Mouse (Mus musculus) stomach, embryonic 16.5 days (tissue): ENCODE results near the gene Tvp23a. TPM values are rescaled to one million over a fixed set of nuclear protein-coding genes. Genes with fewer than 3 reads are reported as not detected.
A peak's percentile ranks its signal among the peaks of the same experiment; 100 is the strongest.

Source experiments
- ATAC-seq: fragments of 200-750 bp; cut with Nextera tagmentation; 2 replicates; pipeline ENCODE4 v1.8.0; 2017; ENCODE audit warnings: moderate number of reproducible peaks, moderate TSS enrichment; ENCODE audit not compliant: insufficient read depth, low FRiP score
- H3K27ac ChIP-seq: fragments of 300-500 bp; sonication (generic); 2 replicates; pipeline ENCODE4 v1.5.1; 2014; ENCODE audit warnings: low read length
- H3K27me3 ChIP-seq: fragments of 300-500 bp; sonication (generic); 2 replicates; pipeline ENCODE4 v1.6.1; 2014; ENCODE audit warnings: low read length, control low read depth, mixed read lengths; ENCODE audit not compliant: control insufficient read depth, insufficient read depth
- H3K36me3 ChIP-seq: fragments of 300-500 bp; sonication (generic); 2 replicates; pipeline ENCODE4 v1.6.1; 2014; ENCODE audit warnings: low read length; ENCODE audit not compliant: control insufficient read depth, insufficient read depth
- H3K4me1 ChIP-seq: fragments of 300-500 bp; sonication (generic); 2 replicates; pipeline ENCODE4 v1.6.1; 2014; ENCODE audit warnings: low read length, control low read depth, mixed read lengths; ENCODE audit not compliant: control insufficient read depth, insufficient read depth
- H3K4me2 ChIP-seq: fragments of 300-500 bp; sonication (generic); 2 replicates; pipeline ENCODE4 v1.6.1; 2014; ENCODE audit warnings: low read depth, low read length, mixed read lengths
- H3K4me3 ChIP-seq: fragments of 300-500 bp; sonication (generic); replicated peaks from 2 replicates; pipeline ENCODE4 v1.5.1; 2014; ENCODE audit warnings: mild to moderate bottlenecking, low read length
- H3K9ac ChIP-seq: fragments of 300-500 bp; sonication (generic); 2 replicates; pipeline ENCODE4 v1.6.1; 2014; ENCODE audit warnings: low read length
- H3K9me3 ChIP-seq: fragments of 300-500 bp; sonication (generic); replicated peaks from 2 replicates; pipeline ENCODE4 v1.6.1; 2016; ENCODE audit warnings: low read length, control low read depth; ENCODE audit not compliant: control insufficient read depth
- WGBS: fragments of 180-500 bp; shearing (Covaris S2); extraction: QIAGEN DNeasy Blood & Tissue Kit; methylation state at CpG from one replicate; pipeline ENCODE4 v1.1.7; 2014; 5-methylcytosine and 5-hydroxymethylcytosine counted together
- polyA plus RNA-seq: library from polyadenylated mRNA; unstranded; fragments of >200 nt; fragmentation: Nextera tagmentation; extraction: Ambion mirVana; gene quantifications from 2 replicates; pipeline ENCODE4 v1.2.1, GENCODE M21; 2015

Tvp23a gene
- polyA plus RNA-seq, 1 experiment from 2014 or later: 9.1 TPM

DNA sequence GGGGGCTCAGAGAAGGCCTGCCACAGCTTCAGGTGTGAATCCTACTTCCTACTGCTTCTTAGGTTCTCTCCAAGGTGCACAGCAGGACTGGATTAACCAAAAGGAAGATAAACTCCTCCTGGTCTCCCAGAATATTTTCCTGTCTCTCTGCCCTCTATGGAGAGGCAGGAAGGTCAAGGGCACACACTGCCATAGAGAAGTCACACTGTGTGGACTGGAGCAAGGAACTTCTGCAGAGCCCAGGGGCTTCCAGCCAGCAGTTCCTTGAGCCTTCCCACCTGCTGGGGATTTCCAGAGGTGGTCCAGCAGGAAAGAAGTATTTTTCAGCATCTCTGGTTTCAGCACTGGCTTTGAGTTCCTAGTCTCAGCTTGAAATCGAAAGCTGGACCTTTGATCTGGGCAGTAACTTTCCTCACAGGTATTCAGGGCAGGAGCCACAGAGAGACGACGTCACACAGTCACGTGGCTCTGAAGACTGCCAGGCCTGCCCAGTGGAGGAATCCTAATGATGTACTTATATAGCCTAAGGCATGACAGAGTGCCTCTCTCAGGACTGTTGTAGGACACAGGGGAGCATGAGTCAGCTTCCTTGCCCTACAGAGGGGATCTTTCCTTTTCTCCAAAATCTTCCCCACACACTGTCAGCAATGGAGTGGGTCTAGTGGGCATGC, 18.0 kb upstream of the Tvp23a start:
- no peaks in the 10 kb centered on the region for H3K4me1 ChIP-seq

DNA sequence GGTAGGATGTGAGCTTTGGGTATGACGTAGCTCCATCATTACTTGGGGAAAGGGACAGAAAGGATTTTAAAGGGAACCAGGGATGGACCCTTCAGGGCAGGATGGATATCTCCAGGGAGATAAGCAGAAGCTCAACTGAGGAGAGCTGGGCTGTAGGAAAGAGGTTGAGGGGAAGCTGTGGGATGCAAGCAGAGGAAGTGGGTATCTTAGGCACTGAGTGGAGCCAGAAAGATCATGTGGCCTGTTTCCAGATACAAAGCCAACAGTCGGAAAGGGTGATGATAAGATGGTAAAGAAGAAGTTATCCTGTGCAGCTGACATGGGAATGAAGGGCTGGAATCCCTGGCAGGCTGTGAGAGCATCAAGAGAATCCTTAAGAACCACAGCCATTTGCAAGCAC, 14.0 kb upstream of the Tvp23a start:
- Histone ChIP-seq H3K9me3 (no peaks in the 10 kb centered on the region), H3K4me2 (no peak overlapping the region), H3K36me3 (no peaks in the 10 kb centered on the region), H3K27me3 (no peaks in the 10 kb centered on the region), H3K4me1 (no peaks in the 10 kb centered on the region), H3K4me3 (no peak overlapping the region), H3K27ac (no peak overlapping the region), H3K9ac (no peak overlapping the region)
- ATAC-seq: no peak
- 73% methylated on average over 2 of the region's 2 CpGs for WGBS

More for the DNA sequence above, 18.0 kb upstream of the Tvp23a start:
- H3K27me3 ChIP-seq: no peaks in the 10 kb centered on the region
- no peak overlapping the region for H3K4me2 ChIP-seq
- H3K27ac ChIP-seq: no peak overlapping the region
- WGBS: 15% methylated on average over 4 of the region's 4 CpGs
- no peaks in the 10 kb centered on the region for H3K36me3 ChIP-seq
- H3K9me3 ChIP-seq: no peaks in the 10 kb centered on the region
- no peak overlapping the region for H3K9ac ChIP-seq
- ATAC-seq: no peak
- H3K4me3 ChIP-seq: no peak overlapping the region

DNA sequence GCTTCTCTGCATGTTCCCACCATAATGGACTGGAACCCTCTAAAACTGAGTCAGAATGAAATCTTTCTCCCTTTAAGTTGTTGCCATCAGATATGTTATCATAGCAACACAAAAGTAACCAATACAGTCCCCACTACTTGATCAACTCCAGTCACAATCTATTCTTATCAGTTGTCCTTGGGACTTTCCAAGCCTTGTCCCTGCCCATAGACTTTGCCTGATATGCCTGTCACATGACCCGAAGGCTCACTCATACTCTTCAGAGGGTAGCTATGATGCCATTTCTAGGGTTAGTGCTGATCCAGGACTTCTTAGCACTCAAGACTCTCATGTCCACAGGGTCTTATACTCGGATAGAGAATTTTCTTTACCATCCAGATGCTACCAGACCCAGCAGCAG, 13.0 kb upstream of the Tvp23a start:
- Histone ChIP-seq H3K36me3 (no peaks in the 10 kb centered on the region), H3K9me3 (no peaks in the 10 kb centered on the region), H3K4me2 (no peak overlapping the region), H3K27me3 (no peaks in the 10 kb centered on the region), H3K4me3 (no peak overlapping the region), H3K4me1 (no peaks in the 10 kb centered on the region), H3K9ac (no peak overlapping the region), H3K27ac (no peak overlapping the region)
- no peak for ATAC-seq
- 67% methylated on average over 2 of the region's 2 CpGs for WGBS

DNA sequence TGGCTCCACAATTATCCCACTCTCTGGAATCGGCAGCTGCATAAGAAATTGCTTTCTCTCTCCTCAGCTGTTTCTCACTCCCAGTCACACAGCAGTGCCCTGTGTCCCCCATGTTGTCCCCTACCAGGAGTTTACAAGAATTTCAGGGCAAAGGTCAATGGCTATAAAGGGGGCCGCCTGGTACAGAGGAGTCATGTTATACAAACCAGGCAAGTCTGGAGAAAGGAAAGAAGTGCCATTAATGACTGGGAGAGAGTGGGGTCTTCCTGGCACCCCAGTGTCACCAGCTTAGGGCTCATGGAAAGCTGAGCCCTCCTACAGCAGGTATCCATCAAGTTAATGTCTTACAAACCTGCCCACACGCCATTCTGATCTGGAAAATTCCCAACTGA, 7.4 kb upstream of the Tvp23a start:
- H3K9me3 ChIP-seq: no peaks in the 10 kb centered on the region
- 34% methylated on average over 3 of the region's 3 CpGs for whole genome bisulfite sequencing
- H3K4me1 ChIP-seq: peaks cover 4% of the 10 kb centered on the region; the same call in 1 of the 2 replicates
- no peak overlapping the region for H3K27ac ChIP-seq
- no peak overlapping the region for H3K4me3 ChIP-seq
- H3K36me3 ChIP-seq: no peaks in the 10 kb centered on the region
- no peak for ATAC-seq
- H3K4me2 ChIP-seq: no peak overlapping the region
- no peak overlapping the region for H3K9ac ChIP-seq
- H3K27me3 ChIP-seq: no peaks in the 10 kb centered on the region

DNA sequence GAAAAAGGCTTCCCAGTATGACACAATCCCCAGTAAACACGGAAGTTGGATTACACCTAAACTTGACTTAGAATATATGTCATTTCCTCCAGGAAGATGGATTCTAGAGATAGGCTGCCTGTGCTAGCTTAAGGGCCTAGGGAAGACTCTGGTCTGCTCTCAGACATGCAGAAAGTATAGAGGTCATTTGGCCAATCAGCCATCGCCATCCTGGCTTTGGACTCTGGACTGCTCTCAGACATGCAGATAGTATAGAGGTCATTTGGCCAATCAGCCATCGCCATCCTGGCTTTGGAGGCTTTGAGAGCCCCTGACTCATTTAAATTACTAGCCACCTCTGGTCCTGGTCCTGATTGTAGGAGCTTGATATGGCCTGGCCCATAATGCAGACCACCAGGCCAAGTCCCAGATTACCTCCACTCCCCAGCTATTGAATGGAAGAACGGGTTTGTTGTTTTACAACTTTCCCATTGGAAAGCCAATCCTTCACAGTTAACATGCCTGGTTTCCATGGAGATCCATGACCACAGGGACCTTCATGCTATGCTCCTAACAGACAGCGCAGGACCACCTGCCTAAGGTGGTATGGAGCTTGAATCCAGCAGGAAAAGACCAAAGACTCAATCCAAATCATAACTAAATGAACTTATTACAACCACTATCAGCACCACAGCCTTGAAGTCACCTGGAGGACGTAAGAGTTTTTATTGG, 6.9 kb upstream of the Tvp23a start:
- Histone ChIP-seq H3K9ac (no peak overlapping the region), H3K4me3 (no peak overlapping the region), H3K27ac (no peak overlapping the region), H3K4me2 (no peak overlapping the region), H3K9me3 (no peaks in the 10 kb centered on the region), H3K27me3 (no peaks in the 10 kb centered on the region), H3K36me3 (no peaks in the 10 kb centered on the region), H3K4me1 (peaks cover 4% of the 10 kb centered on the region; the same call in 1 of the 2 replicates)
- WGBS: 76% methylated on average over 6 of the region's 6 CpGs
- no peak for ATAC-seq

DNA sequence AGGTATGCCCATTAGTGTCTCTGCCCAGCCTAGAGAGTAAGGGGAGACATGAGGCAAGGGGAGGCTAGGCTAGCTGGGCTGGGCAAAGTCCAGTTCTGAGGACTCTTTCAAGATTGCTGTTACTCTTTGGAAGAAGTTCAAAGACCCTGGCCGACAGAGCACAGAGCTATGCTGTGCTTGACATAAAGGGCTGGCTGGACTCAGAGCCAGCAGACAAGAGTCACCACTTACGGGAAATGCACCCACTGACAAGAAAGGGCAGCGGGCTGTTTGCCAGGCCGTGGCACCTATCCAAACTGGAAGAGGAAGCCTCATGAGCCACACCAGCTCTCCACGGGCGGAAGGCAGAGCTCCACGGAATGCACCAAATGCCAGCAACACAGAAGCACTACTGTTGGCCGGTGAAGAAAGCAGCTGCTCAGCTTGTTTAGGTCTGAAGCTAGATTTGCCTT, 5.3 kb upstream of the Tvp23a start:
- no peak overlapping the region for H3K4me2 ChIP-seq
- no peaks in the 10 kb centered on the region for H3K27me3 ChIP-seq
- H3K27ac ChIP-seq: no peak overlapping the region
- peaks cover 4% of the 10 kb centered on the region; the same call in 1 of the 2 replicates for H3K4me1 ChIP-seq
- no peaks in the 10 kb centered on the region for H3K9me3 ChIP-seq
- 54% methylated on average over 8 of the region's 8 CpGs for WGBS
- no peak overlapping the region for H3K9ac ChIP-seq
- H3K4me3 ChIP-seq: no peak overlapping the region
- no peaks in the 10 kb centered on the region for H3K36me3 ChIP-seq
- ATAC-seq: peak; percentile 75; the same call in 1 of the 2 replicates

DNA sequence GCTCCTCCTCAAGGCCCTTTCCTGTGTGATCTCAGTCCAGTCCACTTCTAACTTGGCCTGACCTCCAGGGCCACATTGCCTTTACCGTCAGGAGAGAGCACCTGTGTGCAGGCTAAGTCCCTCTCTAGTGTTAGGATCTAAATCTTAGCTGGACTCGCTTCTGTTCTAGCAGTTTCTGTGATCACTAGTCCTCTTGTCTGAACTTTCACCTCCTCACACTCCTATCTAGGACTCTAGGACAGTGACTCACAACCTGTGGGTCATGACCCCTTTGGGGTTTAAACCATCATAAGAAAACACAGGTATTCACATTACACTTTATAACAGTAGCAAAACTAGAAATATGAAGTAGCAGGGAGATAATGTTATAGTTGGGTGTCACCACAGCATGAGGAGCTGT, 4.7 kb upstream of the Tvp23a start:
- Histone ChIP-seq H3K4me3 (no peak overlapping the region), H3K4me2 (no peak overlapping the region), H3K9me3 (no peaks in the 10 kb centered on the region), H3K27me3 (no peaks in the 10 kb centered on the region), H3K36me3 (no peaks in the 10 kb centered on the region), H3K9ac (no peak overlapping the region), H3K4me1 (peaks cover 4% of the 10 kb centered on the region; the same call in 1 of the 2 replicates), H3K27ac (no peak overlapping the region)
- ATAC-seq: no peak
- 76% methylated on average over 2 of the region's 2 CpGs for WGBS

DNA sequence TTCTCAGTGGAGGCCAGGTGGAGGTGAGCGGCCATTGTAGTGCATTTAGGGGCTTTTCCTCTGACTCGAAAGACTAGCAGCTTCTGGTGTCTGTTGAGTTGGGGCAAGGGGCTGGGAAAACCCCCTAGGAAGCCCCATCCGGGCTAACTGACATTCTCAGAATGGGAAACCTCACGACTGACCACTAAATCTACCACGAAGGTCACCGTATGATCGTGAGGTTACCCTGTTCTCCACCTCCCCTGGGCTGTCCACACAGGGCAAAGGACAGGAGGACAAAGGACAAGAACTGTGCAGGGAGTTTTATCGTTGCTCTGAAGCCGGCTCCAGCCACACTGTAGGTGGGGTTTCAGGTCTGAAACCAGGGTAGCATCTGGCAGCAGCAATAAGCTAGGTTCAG, 1.8 kb upstream of the Tvp23a start:
- H3K9ac ChIP-seq: no peak overlapping the region
- H3K4me1 ChIP-seq: peaks cover 4% of the 10 kb centered on the region; the same call in 1 of the 2 replicates
- no peaks in the 10 kb centered on the region for H3K36me3 ChIP-seq
- no peak overlapping the region for H3K4me3 ChIP-seq
- H3K9me3 ChIP-seq: no peaks in the 10 kb centered on the region
- no peaks in the 10 kb centered on the region for H3K27me3 ChIP-seq
- ATAC-seq: no peak
- no peak overlapping the region for H3K4me2 ChIP-seq
- no peak overlapping the region for H3K27ac ChIP-seq
- WGBS: 81% methylated on average over 9 of the region's 9 CpGs

DNA sequence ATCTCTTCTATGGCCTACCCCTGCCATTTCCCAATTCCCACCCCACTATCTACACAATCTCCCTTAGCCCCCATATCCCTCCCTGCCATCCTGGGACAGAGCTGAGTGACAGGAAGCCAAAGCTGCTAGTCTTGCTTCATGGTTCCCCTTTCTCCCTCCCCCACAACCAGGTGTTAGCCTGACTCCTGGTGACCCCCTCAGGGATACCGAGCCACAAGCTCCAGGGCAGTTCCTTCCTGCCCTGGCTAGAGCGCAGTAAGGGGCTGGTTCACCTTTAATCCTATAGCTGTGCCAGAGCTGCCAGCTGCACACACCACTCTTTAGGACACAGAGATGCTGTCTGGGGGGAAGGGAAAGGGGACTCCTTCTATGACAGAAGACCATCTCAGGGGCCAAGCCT, 619 bp upstream of the Tvp23a start:
- WGBS: 43% methylated on average over 2 of the region's 2 CpGs

More for the DNA sequence above, 619 bp upstream of the Tvp23a start:
- H3K36me3 ChIP-seq: no peaks in the 10 kb centered on the region
- H3K4me1 ChIP-seq: peaks cover 4% of the 10 kb centered on the region; the same call in 1 of the 2 replicates
- H3K27ac ChIP-seq: no peak overlapping the region
- ATAC-seq: no peak
- peak overlapping the region; percentile 46 for H3K4me3 ChIP-seq
- no peaks in the 10 kb centered on the region for H3K27me3 ChIP-seq
- peak overlapping the region; percentile 58; the same call in 1 of the 2 replicates for H3K9ac ChIP-seq
- H3K9me3 ChIP-seq: no peaks in the 10 kb centered on the region
- H3K4me2 ChIP-seq: peak overlapping the region; percentile 56
